Mouse (Mus musculus) natural killer cell, adult 2 months (primary cell): ENCODE data around the gene Rtn4rl1.

Experiments used
- DNase-seq, 2 experiments: peaks; one replicate each; pipeline ENCODE4 v3.0.0; 2022; ENCODE audit warnings: low spot score in 2 of 2

Rtn4rl1 gene

DNA sequence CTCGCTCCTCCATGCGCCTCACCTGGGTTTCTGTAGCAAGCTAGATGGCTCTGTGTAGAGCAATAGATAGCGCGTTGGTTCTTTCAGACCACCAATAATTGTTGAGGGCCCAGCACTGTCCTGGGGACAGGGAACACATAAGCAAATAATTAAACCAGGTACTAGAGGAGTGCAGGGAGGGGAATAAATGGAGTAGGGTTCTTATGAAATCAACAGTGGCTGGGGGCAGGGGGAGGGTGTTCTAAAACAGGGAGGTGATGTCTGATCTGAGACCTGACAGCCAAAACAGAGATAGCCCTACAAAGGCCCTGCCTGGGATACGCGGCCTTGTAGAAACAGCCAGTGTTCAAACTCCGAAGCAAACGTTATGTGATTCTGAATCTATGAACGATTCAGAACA is 56.0 kb downstream of the Rtn4rl1 start:
- DNase-seq, result no peak

DNA sequence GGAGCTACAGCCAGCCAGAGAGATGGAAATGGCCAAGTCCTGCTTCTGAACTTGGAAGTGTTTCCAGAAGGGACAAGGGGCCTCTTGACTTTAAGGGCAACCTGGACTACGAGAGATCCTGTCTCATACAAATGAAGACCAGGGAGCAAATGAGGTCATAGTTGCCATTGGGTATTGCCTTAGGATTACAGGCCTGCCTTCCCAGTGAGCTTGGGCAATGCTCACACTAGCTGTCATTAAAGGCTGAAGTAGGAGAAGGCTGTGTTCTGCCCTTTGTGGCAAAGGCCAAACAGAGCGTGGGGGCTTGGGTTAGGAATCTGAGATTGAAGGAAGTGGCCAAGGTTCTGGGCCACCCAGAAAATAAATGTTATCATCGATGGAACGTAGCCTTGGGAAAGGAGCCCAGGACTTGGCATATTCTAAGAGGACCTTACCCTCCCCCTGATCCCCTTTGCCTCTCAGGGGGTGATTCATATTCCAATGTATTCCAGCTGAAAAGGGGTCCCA is 57.5 kb downstream of the Rtn4rl1 start:
- no peak for DNase-seq

DNA sequence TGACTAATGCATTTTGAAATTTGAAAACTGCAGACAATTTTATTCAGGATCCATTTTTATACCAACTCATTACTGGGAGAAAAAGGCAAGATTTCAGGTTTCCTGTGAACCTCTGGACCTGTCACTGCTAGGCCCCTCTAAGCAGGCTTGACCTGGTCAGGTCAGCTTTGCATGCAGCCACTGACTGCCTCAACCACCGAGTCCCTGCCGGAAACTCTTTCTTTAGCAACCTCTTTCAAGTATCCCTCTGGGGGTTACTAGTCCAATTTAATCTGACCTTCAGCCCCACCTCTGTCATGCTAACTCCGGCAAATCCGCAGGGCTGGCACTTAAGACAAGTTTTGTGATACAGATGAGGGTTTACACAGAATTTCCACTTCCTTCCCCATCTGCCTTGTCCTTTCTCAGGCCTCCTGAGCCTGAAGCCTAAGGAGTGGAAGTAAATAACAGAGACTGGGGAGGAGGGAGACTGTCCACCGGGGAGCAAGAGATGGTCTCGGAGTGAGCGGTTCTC is 58.0 kb downstream of the Rtn4rl1 start:
- no peak for DNase-seq

DNA sequence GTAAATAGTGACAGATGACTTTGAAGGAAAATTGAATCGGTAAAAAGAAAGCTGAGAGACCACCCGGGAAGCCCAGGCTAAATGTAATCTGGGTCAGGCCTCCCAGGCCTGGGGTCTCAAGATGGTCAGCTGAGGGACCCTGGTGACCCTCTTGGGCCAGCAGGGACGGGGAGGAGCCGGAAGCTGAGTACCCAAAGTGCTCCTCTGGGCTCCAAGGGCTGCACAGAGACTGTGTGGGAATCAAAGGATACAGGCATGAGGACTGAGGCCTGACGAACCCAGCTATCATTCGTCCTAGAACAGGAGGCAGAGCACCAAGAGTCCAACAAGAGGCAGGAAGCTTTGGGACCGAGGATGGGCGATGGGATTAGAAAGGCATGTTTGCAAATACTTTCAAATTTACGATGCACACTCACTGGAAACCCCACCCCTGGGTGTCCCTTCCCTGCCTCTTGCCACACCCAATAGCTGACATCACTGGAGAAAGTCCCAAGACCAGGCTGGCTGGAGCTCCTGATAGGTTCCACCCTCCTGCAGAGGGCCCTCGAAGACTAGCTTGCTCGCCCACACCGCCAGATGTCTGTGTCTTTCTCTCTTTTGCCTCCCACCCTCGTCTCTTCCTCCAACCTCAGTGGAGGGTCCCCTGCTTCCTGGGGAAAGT is 60.8 kb downstream of the Rtn4rl1 start:
- DNase-seq, result peak; percentile 32 to 60

DNA sequence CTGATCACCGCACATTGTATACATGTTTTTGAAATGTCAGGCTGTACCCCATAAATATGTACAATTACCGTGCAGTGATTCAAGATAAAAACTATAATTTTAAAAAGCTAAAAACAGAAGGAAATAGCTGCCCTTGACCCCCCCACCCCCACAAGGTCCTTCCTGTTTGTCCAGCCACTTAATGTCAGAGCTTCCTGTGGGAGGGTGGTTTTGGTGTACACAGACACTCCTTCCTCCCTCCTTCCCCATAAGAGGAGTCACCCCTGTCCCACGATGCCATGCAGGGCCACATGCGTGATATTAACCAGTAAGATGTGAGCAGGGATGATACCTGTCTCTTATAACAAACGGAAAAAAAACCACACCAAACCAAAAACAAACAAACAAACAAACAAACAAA is 61.7 kb downstream of the Rtn4rl1 start:
- peak in 1 of 2 experiments; percentile 33 for DNase-seq

DNA sequence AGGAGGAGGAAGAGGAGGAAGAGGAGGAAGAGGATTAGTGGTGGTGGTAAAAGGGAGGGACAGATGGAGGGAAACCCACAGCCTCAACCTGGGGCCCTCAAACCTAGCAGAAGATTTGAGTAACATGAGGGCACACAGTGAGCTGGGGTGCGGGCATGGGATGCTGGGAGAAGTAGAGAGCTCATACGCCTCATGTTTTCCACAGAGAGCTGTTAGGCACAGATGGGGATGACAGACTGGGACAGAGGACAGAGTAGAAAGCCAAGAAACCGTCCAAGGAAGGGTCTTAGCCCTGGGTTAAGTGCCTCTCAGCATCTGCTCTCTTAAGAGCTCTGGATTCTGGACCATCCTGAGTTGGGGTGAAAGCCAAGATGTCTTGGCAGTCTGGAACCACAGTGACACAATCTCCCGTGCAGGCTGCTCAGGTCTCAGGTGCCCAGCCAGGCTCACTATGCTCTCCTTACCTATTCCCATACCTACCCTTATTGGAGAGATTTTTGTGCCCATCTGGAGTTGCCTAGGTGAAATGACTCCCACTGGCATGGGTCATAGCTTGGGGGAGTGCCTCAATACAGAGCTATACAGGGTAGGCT is 63.6 kb downstream of the Rtn4rl1 start:
- no peak for DNase-seq

DNA sequence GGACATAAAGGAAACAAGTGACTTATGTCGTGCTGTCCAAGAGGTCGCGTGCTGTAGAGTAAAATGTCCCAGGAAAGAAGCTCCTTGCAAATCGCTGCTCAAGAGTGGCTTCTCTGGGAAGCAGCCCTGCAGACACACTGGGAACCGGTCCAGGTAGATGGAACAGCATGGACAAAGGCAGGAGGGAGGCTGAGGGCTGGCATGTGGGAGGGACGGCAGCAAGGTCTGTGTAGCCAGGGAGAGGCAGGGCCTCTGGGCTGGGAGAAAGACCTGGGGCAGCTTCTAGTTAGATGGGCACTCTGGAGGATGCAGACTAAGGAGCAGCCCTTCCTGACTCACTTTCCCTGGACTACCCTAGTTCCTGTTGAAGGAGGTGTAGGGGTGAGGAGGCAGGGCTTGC is 65.8 kb downstream of the Rtn4rl1 start:
- DNase-seq, result no peak

DNA sequence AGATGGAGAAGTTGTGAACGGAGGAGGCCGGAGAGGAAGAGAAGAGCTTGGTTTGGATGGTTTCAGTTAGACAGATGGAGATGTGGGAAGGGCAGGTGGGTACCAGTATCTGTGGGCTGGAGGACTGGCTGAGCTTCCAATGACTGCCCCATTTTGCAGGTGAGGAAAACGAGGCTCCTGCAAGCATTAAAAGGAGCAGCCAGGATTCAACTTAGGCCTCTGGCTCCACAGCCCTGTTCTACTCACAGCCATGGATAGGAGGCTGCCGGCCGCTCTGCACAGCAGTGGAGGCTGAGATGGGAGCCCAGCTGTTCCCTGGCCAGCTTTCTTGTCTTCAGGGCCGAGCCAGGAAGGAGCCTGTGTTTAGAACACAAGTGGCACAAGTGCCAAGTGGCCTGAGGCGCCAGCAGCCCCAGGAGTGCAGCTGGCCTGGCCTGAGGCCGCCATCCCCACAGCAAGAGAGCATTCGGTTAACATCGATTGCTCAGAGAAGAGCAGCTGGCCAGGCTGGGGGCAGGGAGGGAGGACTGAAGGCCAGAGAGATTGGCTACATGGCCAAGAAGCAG is 66.5 kb downstream of the Rtn4rl1 start:
- DNase-seq, result no peak

DNA sequence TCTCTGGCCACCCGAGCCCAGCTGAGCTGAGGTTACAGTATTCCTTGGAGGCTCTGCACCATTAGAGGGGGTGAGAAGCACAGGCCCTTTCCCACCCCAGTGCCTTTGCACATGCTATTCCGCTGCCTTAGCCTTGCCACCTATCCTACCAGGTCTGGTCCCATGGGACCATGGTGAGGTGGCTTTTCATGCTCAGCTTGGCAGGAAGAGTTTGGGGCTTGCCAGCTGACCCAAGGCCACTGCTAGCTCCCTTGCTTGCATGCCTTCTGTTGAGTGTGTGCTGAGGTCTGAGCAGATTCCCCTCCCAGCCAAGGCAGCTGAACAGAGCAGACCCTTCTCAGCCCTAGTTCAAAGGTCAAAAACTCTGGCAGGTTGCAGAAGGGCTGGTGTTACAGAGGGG is 67.4 kb downstream of the Rtn4rl1 start:
- no peak for DNase-seq

DNA sequence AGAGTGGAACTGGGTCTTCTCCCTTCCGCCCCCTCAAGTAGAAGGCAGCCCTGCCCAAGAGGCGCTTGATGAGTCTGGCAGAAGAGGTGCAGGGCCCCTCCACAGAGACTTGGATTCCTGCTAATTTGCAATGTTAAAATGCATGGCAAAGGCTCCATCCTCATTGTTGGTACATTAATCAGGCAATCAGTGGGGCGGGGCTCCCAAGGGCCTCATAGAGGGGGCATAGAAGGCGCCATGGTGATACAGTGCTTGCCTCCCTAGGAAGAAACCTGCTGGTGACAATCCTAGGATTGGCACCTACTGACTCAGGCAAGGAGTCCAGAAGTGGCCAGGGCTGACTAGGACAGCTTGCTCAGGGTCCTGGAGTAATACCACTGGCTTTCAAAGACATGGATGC is 68.1 kb downstream of the Rtn4rl1 start:
- DNase-seq, result no peak

DNA sequence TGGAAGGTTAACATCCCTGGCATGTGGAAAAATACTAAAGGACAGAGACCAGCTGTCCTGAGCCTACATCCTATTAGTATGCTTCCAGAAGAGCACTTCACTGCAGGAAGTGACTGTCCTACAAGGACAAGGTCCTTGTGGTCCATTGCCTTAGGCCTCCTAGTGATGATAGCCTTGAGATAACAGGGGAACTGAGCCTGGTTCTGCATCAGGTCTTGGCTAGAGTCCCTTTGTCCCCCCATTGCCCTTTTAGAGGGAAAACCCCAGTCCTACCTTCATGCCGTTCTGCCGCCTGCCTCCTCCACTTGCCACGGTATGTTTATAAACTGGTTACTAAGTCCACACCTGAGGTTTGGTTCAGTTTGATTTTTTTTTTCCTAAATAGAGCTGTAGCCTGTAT is 68.6 kb downstream of the Rtn4rl1 start:
- no peak for DNase-seq

DNA sequence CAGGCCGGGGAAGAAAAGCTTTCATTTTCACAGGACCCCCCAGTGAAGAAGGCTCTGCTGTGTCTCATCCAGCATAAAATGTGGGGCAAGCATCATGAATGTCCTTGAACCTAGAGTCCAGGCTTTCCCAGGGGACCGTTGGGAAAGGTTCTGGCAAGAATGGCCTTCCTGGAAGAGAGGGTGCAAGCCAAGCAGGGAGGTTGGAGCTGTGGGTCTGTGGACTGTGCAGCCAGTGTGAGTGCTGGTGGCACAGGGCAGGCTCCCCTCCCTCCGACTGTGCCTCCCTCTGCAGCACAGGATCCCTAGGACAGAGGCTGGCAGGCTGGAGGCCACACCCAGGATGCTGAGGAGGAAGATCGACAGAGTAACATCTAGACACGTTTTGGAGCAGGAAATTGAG is 69.2 kb downstream of the Rtn4rl1 start:
- DNase-seq, result no peak

DNA sequence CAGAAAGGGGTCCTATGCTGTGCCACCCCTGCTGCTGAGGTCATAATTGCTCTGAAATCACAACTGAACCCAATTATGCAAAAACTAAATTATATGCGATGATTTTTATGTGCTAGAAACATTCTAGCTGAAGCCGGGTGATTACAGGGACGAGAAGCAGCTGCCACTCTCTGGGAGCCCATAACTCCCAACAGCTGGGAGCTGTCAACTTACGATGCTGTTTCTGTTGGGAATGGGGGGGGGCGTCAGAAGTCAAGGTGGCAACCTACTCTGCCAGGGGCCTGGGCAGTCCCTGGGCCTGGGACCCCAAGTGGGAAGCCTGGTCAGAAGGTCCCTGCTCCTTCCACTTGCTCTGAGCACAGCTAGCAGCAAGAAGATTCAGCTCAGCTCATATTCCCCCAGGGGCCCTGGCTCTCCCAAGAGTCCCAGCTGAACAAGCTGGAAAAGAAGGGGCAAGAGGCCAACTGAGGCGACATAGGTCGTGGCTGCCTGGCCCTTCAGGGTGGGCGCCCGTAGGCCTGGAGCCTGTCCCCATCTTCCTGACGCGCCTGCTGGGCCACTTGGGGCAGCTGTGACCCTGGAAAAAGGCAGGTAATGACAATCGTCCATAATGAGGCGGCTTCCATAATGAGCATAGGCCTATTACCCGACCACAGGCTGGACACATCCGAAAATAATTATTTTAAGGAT is 69.8 kb downstream of the Rtn4rl1 start:
- DNase-seq, result no peak

DNA sequence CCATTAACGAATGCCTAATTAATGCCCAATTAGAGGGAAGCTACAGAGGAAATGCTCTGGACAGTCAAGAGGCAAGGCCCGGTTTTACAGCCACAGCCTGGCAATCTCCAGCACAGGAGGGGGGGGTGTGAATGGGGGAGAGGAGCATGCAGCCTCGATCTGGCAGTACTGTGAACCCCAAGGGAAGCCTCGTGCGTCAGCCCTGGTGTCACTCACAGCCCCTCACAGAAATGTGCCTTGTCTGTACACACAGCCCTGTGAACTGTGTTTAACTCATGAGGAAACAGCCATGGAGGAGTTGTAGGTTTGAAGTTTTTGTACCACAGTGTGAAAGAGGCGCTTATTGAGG is 70.4 kb downstream of the Rtn4rl1 start:
- no peak for DNase-seq

DNA sequence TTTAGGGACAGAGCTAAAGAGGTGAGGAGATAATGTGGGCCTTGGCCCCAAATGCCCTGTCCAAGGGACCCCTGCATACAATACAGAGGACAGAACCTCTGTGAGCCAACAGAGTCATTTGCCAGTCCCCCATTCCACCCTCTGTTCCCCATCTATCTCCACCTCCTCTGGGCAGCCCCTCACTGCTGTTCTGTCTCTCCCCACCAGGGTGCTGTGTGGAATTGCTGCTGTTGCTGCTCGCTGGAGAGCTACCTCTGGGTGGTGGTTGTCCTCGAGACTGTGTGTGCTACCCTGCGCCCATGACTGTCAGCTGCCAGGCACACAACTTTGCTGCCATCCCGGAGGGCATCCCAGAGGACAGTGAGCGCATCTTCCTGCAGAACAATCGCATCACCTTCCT is 71.0 kb downstream of the Rtn4rl1 start:
- DNase-seq, result no peak

DNA sequence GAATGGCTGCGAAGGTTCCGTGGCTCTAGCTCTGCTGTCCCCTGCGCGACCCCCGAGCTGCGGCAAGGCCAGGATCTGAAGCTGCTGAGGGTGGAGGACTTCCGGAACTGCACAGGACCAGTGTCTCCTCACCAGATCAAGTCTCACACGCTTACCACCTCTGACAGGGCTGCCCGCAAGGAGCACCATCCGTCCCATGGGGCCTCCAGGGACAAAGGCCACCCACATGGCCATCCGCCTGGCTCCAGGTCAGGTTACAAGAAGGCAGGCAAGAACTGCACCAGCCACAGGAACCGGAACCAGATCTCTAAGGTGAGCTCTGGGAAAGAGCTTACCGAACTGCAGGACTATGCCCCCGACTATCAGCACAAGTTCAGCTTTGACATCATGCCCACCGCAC is 72.0 kb downstream of the Rtn4rl1 start:
- no peak for DNase-seq

DNA sequence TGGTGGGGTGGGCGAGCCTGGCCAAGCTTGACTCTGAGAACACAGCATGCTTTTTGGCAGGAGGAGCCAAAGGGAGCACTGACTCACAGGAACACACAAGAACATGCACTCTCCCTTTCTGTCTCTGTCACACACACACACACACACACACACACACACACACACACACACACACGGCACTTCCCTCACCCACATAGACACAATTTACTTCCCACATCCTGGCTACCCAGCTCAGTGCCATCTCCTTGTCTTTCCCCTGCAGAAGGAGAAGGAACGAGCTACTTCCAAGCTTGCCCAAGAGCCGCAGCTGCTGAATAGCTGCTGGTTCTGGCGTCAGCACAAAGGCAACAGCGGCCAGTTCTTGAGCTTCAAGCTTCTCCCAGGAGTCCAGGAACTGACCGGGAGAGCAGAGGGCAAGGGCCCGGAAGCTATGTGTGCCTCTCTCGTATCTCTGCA is 74.3 kb downstream of the Rtn4rl1 start:
- no peak for DNase-seq

DNA sequence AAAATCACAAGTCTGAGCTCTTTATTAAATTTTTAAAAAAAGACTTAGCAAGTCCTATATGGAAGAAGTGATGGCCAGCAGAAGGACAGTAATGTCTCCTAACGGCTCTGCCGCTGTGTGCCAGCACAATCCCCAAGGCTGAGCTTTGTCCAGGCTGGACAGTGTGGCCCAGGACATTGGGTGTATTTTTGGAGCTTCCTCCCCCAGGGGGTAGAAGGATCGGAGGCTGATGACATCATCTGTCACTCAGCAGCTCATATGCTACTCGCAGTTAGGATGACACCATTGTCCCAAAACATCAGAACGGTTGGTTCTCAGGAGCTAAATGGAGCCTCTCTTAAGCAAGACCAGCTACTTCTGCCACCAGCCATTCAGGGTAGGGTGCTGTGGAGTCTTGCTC is 74.9 kb downstream of the Rtn4rl1 start:
- no peak for DNase-seq

DNA sequence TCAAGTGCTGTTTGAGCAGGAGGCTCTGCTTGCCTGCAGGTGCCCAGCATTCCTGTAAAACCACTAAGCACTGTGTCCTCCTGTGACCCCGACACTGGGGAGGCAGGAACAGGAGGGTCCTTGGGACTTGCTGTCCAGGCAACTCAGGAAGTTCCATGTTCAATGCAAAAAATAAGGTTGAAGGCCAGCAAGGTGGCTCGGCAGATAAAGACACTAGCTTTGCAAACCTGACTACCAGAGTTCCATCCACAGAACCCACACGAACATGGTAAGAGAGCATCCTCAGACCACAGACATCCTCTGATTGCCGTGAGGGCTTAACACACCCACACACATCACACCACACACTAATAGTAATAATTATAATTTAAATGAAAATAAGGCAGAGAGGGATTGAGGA is 75.6 kb downstream of the Rtn4rl1 start:
- DNase-seq, result no peak

DNA sequence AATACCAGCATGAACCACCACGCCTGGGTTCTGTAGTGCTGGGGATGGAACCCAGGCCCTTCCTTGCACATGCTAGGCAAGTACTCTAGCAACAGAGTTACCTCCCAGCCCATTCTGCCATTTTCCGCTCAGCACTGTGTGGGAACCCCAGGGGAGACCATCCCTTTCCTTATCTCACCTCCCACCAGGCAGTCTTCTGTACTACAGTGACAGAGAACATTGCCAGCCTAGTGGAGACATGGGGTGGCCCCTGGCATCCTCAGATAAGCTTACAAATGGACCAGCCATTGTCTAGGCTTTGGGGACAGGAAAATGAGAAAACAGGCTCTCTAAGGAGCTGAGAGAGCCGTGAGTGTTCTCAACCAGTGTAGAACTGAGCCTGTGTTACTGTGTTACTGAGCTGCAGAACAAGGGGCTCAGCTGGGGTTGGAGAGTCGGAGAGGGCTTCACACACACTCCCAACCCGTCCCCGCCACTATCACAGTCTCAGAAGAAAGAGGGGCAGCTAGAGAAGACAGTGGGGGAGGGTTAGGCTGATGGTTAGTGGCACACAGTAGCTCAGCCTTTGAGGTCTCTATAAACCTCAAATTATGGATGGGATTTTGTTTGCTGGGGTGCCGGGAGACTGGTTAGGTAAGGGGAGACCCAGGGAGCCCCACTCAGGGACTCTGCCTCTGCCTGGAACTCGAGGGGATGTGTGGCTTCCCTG is 76.8 kb downstream of the Rtn4rl1 start:
- DNase-seq, result no peak

DNA sequence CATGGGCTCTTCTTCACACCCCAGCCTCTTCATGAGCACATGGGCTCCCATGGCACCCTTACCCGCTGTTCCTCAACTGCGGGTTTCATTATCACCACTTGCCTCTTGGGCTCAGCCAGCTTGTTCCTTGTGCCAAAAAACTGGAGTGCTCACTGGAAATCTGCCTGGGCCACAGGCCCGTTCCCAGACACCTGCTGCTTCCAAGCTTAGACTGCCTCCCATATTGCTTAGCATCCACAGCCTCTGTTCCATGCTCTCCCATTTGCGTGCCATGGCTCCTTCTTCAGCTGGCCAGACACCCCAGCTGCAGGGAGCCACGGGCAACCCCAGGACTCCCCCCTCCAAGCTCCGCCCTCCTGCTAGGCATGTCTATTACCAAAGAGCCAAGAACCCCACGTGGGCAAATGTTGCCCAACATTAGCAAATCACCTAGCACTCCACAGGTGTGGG is 77.4 kb downstream of the Rtn4rl1 start:
- no peak for DNase-seq

DNA sequence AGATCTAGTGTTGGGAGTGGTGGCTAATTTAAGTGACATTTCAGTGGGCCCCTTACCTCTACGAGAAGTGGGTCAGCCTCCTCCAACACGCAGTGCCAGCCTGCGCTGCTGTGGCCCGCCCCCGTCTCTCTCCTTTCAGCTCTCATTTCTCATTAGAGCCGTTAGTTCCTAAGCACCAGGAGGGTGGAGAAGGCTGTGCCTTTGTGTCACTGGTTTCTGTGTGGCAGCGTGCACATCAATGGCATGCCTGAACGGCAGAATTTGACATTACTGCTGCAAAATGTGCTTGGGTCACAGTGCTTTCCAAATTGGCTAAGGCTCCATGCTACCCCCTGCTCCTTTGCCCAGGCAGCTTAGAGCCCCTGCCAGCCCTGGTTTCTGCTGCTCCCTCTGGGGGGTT is 79.9 kb downstream of the Rtn4rl1 start:
- no peak for DNase-seq
